Mouse (Mus musculus) cerebellum, postnatal 25 days (tissue): Measurements from ENCODE around the gene Sh3pxd2b.

Experiments
- DNase-seq, 2 experiments: peaks; one replicate each; pipeline ENCODE4 v3.0.0; 2021; ENCODE audit warnings: mixed read lengths in 2 of 2

Gene Sh3pxd2b

DNA sequence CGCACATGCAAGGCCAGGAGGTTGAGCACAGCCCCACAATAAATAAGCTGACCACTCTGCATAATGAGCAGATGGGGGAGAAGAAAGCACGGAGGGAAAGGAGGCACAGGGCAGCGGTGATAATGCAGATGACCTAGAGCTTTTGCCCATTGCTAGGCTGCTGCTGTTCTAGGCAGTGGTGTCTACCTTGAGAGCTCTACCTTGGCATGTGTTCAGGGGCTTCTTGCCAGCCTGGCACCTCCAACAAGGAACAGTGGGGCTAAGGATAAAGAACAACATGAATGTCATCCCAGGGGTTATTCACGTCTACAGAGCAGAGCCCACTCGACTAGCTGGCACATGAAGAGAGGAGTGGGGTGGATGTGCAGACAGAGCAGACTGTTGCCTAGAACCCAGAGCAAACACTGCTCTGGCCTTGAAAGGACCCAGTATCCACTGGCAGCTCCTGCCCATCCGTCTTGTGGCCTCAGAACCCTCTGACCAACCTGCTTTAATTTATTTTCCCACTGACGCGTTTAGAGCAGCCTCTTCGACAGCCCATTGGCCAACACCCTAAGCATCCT lies 26.5 kb downstream of the Sh3pxd2b start:
- peak in 1 of 2 experiments; percentile 29 for DNase-seq

DNA sequence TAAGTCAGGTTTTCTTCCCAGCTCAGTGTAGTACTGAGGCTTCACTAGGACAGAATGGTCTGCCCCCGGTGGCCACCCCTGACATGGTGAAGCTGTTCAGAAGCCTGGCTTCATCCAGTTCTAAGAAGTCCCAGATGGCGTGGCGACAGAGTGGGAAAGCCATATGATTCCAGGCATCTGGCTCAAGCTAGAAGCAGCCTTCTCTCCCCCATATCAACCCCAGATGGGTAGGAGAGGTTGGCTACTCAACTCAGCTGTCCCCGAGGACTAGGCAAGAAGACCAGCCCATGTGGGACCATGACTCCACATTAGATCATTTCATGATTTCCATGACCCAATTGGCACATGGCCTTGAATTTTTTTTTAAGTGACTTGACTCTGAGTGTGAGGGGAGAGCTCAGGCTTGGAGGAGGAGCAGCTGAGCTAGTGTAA lies 27.5 kb downstream of the Sh3pxd2b start:
- DNase-seq: no peak

DNA sequence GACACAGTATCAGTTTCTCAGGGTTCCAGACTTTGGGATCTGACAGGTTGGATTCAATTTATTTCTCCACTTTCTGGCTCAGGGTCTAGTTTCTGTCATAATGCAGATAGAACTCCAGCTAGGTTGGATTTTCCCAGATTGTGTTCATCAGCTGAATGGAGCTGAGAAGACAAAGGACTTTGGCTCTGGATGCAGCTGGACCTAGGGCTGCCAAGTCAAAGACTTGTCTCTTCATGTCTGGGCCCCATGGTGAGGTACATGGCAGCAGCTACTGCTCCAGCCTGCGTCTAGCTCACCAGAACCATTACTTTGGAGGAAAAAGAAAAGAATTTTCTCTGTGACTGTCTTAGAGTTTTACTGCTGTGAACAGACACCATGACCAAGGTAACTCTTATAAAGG lies 28.5 kb downstream of the Sh3pxd2b start:
- DNase-seq: no peak

DNA sequence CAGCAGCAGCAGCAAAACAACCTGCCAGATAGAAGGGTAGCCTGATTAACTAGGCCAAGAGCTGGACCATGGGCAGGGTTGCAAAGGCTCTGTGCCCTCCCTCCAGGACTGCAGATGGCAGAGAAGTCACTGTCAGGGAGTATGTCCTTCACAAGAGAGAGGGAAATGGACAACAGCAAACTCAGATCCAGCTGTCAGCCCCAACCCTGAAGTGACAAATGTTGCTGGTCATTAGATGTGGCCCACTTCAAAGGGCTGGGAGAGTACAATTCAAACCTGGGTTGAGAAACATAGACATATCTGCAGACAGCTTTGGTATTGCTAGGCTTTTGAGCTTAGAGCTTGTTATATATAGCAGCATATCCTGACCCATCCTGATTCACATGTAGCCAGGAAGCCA lies 32.3 kb downstream of the Sh3pxd2b start:
- DNase-seq: no peak

DNA sequence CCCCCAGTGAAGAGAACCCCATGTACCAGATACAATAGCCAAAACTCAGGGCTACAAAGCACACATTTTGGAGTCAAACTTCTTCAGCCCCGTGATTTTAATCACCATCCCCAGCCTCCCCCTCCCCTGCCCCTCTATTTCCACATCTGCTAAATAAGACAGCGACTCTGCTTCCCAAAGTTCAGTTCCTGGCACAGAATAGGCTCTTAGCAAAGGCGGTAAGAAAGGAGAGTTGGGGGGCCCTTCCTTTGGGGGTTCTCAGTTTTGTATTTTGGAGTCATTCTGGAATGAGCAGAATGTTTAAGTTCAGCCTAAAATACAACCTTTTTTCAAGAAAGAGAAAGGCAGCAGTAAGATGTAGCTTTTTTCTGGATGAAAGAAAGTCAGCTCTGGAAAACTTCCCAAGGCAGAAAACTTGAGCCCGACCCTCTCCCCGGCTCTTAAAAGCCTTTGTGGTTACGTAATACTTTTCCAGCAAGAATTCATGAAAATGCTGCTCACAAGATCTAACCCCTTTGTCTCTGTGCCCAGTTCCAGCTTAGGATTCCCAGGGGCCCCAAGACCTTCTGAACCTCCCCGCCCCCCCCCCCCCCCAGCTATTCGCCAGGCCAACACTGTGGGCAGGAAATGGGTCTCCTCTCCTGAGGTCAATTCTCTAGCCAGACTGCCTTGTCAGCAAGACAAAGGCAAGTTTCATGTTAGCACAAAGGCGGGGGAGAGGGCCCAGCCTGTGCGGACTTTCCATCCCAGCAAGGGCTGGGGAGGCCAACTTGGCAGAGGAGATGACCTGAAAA lies 35.9 kb downstream of the Sh3pxd2b start:
- DNase-seq: no peak

DNA sequence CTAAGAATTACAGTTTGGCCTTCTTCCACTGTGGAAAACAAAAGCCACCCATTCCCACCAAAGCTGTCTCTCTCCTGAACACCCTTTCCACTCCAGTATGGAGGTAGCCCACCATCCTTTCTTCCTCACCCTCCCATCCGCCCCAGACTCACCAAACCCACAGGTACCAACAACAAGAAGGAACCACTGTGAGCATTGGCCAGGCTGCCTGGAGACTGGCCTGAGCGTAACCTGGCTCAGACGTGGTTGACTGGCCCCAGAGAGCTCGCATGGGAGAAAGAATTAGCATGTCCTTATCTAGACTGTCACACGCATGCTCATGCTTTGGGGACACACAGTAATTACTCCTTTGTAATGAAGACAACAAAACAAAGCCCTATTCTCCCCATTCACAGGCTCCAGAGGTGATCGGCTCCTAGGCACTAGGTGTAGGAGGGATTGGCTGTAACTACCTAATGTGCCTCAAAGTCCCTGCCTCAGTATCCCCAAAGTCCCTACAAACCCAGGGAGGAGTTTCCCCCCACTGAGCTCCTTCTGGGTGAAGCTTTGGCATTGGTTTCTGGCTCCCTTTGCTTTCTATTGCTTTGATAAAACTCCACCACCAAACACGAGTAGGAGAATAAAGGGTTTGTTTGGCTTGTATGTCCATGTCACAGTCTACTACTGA lies 36.6 kb downstream of the Sh3pxd2b start:
- no peak for DNase-seq

DNA sequence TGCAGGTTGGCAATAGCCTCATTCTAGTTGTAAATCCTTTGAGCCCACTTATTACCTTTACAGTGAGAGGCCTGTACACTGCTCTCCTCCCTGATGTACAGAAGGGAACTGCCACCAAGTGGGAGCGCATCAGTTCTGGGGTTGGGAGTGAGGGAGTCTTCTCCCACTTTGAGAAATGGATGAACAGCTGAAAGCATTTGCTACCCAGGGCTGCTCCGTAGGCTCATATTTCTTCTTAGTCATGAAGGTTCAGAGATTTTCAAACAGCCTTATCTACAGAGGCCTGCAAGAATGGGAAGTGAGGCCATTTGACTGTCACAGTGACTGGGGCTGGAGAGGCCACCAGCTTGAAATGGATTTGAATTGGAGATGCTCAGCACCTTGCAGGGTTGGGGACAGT lies 38.4 kb downstream of the Sh3pxd2b start:
- DNase-seq: no peak

DNA sequence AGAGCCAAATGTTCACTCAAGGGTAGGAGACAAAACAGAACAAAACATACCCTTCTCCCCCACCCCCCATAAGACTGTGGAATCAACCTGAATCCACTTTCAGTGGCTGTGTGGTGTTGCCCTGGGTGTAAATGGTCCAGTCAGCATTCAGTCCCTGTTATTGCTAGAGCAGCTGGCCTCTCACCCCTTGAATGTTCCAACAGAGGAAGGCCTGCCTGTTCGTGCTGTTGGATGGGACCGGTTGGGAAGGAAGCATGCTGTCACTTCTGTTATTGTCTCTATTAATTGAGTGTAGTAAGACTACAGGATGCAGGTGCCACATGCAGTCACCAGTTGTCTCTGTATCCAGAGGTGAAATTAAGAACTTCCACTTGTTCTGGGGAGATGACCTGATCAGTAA lies 40.4 kb downstream of the Sh3pxd2b start:
- no peak for DNase-seq

DNA sequence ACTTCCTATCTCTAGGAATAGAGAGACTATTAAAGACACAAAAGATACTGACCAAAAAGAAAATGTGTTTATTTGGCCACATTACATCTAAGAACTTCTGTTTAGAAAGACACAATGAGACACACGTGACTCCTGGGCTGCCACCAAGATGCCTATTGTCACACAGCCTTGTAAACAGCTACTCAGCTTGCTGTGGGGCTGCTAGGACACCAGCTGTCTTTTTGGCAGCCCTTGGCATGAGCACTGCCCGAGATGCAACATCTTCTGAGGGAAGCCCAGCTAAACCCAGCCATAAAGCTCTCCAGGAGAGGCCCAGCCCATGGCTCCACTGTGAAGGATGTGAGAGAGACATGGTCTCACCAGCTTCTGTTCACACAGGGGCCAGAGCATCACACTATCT lies 45.5 kb downstream of the Sh3pxd2b start:
- DNase-seq: peak; percentile 49 to 55

DNA sequence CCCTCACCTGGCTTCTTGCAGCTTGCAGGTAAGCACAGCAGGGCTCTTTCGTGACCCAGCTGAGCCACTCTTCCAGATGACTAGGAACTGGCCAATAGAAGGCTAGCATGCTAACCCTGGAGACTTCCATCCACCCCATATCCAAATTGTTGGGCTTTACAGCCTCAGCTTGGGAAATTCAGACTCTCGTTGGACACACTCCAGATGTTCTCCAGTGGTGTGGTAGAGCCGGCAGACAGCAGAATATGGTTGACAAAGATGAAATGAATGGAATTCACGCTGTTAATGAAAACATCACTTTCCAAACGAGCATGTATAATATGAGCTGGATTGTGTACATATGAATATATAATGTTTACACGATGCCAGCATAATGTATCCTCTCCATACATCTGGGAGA lies 48.2 kb downstream of the Sh3pxd2b start:
- no peak for DNase-seq

DNA sequence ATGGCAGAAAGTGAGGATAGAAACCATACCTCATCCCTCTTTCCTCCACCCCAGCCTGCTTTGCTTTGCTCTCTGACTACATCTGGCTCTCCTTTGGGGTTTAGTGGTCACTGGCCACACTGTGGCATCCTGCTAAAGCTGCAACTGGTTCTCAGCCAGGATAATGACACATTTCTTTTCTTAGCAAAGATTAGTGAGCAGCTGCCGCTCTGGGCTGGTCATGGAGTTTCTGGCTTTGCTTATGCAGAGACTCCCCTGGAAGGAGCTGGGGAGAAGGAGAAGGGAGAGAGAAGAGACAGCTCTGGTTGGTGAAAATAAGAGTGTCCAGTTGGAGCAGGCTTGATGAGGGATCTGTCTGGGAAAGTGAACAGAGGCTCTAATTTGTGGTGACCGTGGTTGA lies 50.8 kb downstream of the Sh3pxd2b start:
- peak; percentile 18 to 20 for DNase-seq

DNA sequence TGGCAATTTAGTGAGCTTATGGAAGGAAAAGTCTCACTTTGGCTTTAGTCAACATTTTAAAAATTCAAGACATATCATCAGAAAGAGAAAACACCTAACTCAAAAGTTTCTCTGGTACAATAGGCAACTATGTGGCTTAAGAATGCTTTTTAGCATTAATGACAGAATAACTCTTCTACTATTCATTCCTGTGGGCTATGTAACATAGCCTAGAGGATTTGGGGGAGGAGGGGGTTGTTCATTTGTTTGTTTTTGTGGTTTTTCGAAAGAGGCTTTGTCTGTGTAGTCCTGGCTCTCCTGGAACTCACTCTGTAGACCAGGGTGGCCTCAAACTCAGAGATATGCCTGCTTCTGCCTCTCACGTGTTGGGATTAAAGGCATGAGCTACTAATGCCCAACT lies 51.6 kb downstream of the Sh3pxd2b start:
- DNase-seq: no peak

DNA sequence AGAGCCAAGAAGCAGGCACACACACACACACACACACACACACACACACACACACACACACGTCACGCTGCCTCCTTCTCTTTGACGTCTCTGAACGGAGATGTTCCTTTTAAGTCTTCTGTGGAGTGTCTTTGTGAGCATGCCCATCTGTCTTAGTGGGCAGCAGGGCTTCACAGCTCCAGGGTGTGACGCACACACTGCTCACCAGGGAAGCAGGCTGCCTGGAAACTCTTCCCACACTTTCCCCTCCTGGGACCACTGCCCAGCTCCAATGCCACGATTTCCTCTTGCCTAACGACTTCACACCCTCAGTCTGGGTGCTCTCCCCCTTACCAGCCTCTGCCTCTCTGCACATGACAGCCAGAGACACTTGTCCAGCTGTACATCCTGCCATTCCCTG lies 55.1 kb downstream of the Sh3pxd2b start:
- no peak for DNase-seq

DNA sequence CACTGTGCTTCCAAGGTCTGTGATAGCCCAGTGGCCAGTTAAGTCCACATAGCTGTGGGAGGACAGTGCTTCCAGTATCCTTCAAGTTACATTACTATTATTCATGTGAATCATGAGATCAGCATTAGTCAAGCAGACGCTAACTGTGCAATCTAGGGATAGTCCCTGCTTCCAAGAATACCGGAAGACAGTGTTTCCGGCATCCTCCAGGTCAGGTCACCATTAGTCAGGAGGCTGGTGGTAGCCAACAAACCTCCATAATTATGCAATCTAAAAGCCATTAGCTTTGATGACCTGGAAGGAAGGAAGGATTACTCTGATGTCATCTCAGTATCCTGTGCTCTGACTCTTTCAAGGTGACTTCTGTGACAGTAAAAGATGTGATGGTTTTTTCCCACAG lies 57.1 kb downstream of the Sh3pxd2b start:
- DNase-seq: no peak

DNA sequence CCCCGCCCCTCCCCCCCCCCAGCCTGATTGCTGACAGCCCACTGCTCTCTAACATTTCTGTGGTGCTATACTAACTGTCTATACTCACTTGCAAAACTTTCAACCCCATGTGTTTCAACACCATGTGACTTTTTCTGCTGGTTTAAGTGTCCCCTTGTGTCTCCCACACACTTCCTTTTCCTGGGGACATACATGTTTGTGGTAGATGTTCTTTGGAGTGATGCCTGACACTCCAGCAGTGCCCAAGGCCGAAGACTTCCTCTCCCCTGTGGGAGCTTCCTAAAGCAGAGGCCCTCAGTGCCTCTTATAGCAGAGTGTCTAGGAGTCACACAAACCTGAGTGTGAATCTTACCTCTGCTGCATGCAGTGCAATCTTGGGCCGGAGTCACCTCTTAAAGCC lies 60.2 kb downstream of the Sh3pxd2b start:
- DNase-seq: no peak

DNA sequence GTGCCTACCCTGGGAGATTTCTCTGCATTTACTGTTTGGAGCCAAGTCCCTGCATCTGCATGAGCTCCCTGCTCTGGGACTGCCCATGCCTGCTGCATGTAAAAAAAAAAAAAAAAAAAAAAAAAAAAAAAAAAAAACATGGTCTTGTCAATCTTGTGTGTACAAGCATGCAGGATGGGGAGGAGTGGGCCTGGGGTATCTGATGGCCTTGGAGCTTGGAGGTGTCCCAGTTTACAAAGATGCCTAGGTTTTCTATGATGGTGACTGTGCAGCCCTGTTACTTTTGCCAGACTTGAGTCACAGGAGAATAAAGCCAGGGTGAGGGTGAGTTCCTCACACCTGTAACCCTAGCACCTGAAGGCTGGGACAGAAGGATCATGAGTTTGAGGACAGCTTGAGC lies 61.4 kb downstream of the Sh3pxd2b start:
- no peak for DNase-seq

DNA sequence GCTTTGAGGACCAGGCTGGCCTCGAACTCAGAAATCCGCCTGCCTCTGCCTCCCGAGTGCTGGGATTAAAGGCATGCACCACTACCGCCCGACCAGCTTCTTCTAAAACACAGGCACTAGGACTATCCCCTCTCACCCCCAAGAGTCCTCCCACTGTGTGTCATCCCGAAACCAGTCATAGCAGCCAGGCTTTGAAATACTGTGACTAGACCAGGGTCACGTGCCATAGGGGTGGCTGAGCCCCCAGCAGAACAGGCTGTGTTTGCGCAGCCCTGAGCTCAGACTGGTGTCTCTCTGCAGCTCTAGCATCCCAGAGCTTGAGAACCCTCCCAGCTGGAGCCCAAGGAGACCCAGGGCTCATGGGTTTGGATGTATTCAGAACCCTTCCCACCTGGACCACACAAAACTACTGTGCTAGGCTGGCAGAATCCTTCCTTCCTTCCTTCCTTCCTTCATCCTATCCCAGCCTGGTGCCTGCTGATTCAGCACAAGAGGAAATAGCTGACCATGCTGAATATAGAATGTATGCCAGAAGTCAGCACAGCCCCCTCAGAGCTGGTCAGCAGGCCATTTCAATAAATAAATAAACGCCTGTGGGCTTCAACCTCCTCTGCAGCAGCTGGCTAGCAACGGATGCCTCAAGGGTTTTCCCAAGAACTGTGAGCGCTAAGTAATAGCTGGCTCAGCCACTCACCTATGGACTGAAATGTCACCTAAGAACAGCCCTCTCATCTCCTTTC lies 62.4 kb downstream of the Sh3pxd2b start:
- no peak for DNase-seq

DNA sequence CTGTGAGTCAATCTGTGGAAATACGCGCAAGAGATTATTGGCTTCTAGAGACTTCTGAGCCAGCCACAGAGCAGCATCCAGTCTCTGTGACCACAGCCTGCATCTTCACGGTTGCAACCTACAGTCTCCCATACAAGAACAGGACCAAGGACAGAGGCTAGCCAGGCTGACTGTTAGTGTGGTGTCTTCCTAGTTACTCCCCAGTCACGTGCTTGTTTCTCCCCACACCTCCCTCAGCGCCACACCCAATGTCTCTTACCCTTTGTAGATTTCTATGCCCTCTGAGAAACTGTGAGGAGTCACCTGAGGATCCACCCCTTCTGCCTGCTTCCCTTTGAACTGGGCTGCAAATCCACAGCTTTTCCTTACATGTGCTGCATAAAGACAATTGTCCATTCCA lies 72.4 kb downstream of the Sh3pxd2b start:
- no peak for DNase-seq

DNA sequence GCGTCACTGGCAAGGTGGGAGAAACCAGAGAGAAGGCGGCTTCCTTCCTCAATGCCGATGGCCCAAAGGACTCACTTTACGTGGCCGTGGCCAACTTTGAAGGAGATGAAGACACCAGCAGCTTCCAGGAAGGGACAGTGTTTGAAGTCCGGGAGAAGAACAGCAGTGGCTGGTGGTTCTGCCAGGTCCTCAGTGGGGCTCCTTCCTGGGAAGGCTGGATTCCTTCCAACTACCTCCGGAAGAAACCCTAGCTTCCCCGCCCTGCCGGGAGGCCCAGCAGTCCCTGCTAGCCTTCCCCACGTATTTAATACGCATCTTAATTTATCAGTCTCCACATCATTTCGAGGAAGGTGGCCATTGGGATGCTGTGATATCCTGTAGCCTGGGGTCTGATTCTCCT lies 75.7 kb downstream of the Sh3pxd2b start:
- peak; percentile 55 to 56 for DNase-seq

DNA sequence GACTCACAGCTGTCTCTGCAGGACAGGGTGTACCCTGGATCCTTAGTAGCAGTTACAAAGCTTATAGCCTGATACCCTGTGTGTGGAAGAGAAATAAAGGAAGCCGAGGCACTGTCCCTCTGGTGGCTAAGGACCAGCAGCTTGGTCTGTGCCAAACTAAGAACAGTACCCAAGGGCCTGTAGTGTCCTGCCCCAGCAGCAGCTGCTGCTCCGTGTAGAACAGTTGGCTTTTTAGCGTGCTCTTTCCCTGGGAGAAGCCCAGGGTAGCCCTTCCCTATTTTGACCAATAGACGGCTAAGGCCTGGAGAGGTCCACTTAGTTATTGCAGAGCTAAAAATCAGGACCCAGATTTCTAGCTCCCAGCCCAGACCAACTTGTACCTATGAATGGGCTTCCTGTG lies 77.0 kb downstream of the Sh3pxd2b start:
- DNase-seq: no peak

DNA sequence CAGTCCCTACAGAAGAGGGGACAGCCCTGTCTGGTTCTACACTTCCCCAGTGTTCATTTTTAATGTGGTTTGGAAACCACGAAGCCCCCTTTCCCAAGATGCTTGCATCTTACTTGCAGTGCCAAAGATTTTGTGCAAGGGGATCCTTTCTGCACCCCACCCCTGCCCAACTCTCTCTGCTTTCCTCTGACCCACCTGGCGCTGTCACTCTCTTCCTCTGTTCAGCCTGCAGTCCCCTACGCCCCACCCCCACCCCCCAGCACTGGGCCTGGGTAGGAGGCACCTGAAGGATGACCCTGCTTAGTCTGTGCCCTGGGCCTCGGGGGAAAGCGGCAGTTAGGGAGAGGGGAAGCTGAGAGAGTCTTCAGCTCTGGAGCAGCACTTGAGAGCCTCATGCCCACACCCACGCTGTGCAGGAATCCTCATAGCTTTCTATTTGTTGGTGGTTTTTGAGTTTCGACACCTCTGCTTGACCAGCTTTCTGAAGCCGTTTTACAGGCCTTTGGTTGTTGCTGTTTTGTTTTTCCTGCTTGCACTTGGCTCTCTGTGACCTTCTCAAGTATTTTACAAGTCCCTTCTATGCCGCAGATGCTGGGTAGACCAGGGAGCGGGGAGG lies 77.5 kb downstream of the Sh3pxd2b start:
- no peak for DNase-seq

DNA sequence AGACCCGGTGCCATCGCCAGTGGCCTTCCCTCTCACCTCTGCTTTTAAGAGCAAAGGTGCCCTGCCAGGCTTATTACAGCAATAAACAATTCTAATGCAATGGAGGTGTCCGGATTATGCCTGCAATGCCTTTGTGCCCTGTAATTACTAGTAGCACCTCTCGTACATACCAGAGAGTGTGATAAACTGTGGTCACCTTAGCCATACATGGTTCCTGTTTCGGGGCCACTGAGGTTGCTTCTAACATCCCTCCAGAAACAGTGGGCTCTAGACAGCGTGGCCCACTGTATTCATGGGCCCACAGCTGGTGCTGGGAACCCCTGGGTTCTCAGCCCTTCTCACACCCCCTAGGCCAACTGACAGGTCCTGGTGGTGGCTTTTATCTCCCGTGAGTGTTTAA lies 79.9 kb downstream of the Sh3pxd2b start:
- DNase-seq: no peak

DNA sequence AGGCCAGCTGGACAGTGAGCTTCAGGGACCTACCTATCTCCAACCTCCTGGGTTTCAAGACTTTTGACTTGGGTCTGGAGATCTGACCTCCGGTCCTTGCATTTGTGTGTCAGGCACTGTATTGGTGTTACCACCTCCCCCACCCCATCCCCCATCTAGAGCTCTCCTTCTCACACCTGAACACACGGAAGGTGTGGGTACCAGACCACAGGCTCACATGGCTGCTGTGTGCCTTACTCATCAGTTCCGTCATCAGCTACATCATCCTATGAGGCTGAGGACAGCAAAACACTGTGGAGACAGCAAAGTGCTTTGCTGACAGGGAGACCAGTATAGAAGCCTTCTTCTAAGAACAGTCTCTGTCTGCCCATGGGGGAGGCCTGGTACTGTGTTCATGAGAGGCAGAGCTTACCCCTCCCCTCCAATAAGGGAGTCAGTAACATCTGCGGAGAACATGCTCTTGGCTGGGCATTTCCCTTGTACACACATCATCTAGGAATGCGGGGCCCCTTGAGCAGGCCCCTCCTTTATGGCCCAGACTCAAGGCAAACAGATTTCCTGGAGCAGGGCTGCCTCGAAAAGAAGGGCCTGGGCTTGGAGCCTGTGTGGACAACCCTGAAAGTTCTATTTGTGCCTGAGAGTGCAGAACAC lies 87.9 kb downstream of the Sh3pxd2b start:
- DNase-seq: no peak
